Mouse (Mus musculus): ENCODE results near the gene Nup214. TPM values are rescaled to one million over a fixed set of nuclear protein-coding genes. Genes with fewer than 3 reads are reported as not detected.

The Nup214 gene
- polyA plus RNA-seq, 1 experiment from 2014 or later: 53.5 TPM

DNA sequence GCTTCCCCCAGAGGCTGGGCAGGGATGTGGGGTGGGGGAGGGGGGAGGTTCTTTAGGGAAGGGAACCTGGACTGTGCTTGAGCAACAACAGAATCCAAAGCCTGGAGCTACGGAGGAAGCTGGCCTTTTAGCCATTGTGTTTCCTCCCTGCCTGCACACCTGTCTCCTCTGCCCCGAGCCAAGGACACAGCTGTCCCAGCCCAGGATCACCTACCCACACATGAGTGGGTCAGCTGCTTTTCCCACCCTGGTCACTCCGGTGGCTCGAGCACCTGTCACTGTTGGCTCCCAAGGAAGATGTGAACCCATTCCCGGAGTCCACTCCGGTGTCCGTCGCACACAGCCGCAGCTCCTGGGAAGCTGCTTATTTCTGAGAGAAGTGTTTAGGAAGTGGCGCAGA lies 17.0 kb upstream of the Nup214 start:
- no peak overlapping the region for H3K4me2 ChIP-seq (replicated peaks)
- H3K9ac ChIP-seq: no peak overlapping the region
- no peaks in the 10 kb centered on the region for H3K9me3 ChIP-seq (ENCODE audit: control insufficient read depth, low read length)
- DNase-seq (ENCODE audit: low spot score) (no peak), ATAC-seq (ENCODE audit: low FRiP score) (no peak)
- H3K4me3 ChIP-seq (replicated peaks; ENCODE audit: low read length): no peak overlapping the region
- H3K27ac ChIP-seq: no peak overlapping the region
- no peaks in the 10 kb centered on the region; the same call in 1 of the 2 replicates for H3K36me3 ChIP-seq (replicated peaks; ENCODE audit: control insufficient read depth, insufficient read depth)
- H3K27me3 ChIP-seq (ENCODE audit: control insufficient read depth, insufficient read depth, low read length): no peaks in the 10 kb centered on the region
- peaks cover 11% of the 10 kb centered on the region; the same call in 1 of the 2 replicates for H3K4me1 ChIP-seq (replicated peaks; ENCODE audit: control insufficient read depth, insufficient read depth, low read length)
- 95% methylated on average over 10 of the region's 10 CpGs for WGBS

DNA sequence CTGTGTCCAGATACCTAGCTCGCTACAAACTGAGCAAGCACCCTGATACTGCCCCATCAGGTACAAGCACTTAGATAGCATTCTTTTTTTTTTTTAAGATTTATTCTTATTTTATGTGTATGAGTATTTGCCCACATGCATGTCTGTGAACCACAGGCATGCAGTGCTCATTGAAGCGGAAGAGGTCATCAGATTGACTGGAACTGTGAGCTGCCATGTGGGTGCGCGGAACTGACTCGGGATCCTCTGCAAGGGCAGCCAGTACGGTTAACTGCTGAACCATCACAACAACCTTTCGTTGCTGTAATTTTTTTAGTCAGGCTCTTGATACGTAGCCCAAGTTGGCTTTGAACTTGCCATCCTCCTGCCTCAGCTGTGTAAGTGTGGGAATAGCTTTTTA lies 13.2 kb upstream of the Nup214 start:
- Histone ChIP-seq H3K9me3 (ENCODE audit: control insufficient read depth, low read length) (no peaks in the 10 kb centered on the region), H3K27me3 (ENCODE audit: control insufficient read depth, insufficient read depth, low read length) (no peaks in the 10 kb centered on the region), H3K27ac (peak overlapping the region; percentile 80; the same call in 1 of the 2 replicates), H3K4me3 (replicated peaks; ENCODE audit: low read length) (no peak overlapping the region), H3K4me2 (replicated peaks) (no peak overlapping the region), H3K36me3 (replicated peaks; ENCODE audit: control insufficient read depth, insufficient read depth) (no peaks in the 10 kb centered on the region; the same call in 1 of the 2 replicates), H3K9ac (no peak overlapping the region), H3K4me1 (replicated peaks; ENCODE audit: control insufficient read depth, insufficient read depth, low read length) (peaks cover 14% of the 10 kb centered on the region; the same call in 1 of the 2 replicates)
- ATAC-seq (ENCODE audit: low FRiP score) (no peak), DNase-seq (ENCODE audit: low spot score) (no peak)
- WGBS: 91% methylated on average over 8 of the region's 8 CpGs

DNA sequence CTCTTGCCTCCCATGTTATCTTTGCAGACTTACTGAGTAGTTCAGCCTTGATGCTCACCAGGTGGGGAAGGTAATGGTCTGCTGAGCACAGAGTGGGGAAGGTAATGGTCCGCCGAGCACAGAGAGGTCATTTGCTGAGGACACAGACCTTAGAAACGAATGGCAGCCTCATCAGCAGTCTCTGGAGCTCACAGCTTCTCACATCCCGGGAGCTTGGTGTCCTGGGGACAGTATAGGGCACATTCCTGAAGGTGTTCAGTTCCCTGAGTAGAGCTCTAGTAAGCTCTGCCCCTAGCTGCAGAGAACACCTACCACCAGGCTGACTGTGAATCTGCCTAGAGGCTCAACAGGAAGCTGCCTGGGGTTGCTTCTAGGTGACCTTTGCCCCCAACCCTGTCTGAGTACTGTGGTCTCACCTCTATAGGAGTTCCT lies 12.4 kb upstream of the Nup214 start:
- H3K4me1 ChIP-seq (replicated peaks; ENCODE audit: control insufficient read depth, insufficient read depth, low read length): peaks cover 14% of the 10 kb centered on the region; the same call in 1 of the 2 replicates
- H3K9me3 ChIP-seq (ENCODE audit: control insufficient read depth, low read length): no peaks in the 10 kb centered on the region
- no peaks in the 10 kb centered on the region for H3K27me3 ChIP-seq (ENCODE audit: control insufficient read depth, insufficient read depth, low read length)
- DNase-seq (ENCODE audit: low spot score) (no peak), ATAC-seq (ENCODE audit: low FRiP score) (no peak)
- peak overlapping the region; percentile 80 for H3K27ac ChIP-seq
- H3K4me3 ChIP-seq (replicated peaks; ENCODE audit: low read length): no peak overlapping the region
- no peaks in the 10 kb centered on the region; the same call in 1 of the 2 replicates for H3K36me3 ChIP-seq (replicated peaks; ENCODE audit: control insufficient read depth, insufficient read depth)
- 0 out of 2 replicates have a peak overlapping the region, but pooled peaks have one; percentile 24 for H3K9ac ChIP-seq
- H3K4me2 ChIP-seq (replicated peaks): no peak overlapping the region
- 59% methylated on average over 4 of the region's 4 CpGs for WGBS

DNA sequence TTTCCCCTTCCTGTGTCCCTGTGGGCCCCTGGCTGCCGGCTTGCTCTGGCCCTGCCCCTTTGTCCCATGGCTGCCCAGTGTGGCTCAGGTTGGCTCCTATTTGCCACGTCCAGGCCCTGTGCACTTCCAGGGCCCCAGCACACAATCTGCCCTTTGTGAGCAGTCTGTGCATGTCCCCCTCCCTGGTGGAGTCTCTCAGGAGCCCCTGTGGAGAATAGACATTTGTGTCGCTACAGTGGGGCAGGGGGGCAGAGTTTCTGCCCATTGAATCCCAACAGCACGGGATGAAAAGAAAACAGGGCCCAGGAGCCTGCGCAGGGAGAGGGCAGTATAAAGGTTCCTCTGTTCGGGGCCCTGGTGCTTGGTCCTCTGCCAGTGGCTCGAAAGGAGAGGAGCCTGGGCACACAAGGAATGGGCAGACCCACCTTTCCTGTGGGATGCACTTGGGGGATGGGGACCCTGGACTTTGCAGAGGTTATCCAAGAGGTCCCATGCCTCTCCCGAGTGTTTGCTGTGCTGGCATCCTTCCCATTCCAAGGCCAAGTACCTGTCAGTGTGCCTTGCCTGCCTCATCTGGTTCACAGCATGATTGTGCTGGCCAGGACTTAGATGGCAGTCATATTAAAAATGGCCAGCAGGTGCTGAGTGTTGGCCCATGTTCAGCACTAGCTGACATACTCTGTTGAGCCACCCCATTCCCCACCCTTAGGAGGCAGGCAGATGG lies 11.6 kb upstream of the Nup214 start:
- Histone ChIP-seq H3K4me3 (replicated peaks; ENCODE audit: low read length) (no peak overlapping the region), H3K27me3 (ENCODE audit: control insufficient read depth, insufficient read depth, low read length) (no peaks in the 10 kb centered on the region), H3K27ac (peak overlapping the region; percentile 80), H3K36me3 (replicated peaks; ENCODE audit: control insufficient read depth, insufficient read depth) (peaks cover 5% of the 10 kb centered on the region; the same call in 1 of the 2 replicates), H3K4me1 (replicated peaks; ENCODE audit: control insufficient read depth, insufficient read depth, low read length) (peaks cover 14% of the 10 kb centered on the region; the same call in 1 of the 2 replicates), H3K9me3 (ENCODE audit: control insufficient read depth, low read length) (no peaks in the 10 kb centered on the region), H3K9ac (0 out of 2 replicates have a peak overlapping the region, but pooled peaks have one; percentile 24), H3K4me2 (replicated peaks) (peak overlapping the region; percentile 10; the same call in 1 of the 2 replicates)
- ATAC-seq (ENCODE audit: low FRiP score) (peak; percentile 92), DNase-seq (ENCODE audit: low spot score) (peak; percentile 59)
- 37% methylated on average over 8 of the region's 8 CpGs for WGBS

DNA sequence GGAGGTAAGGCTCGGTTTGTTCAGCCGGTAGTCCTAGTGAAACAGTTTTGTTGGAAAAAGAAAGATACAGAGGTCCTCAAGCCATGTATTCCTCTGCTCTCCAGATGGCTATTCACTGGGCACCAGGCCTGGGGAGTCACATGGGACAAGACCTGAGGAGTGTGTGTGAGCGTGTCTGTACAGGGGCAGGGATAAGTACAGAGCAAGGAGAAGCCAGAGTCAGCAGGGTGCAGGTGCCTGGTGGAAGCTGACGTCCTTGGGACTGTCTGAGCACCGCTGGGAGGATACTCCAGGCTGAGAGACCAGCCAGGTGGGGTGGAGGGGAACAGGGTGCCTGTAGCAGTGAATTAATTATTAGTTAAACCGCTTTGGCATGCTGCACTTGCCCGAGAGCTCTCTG lies 10.7 kb upstream of the Nup214 start:
- Histone ChIP-seq H3K36me3 (replicated peaks; ENCODE audit: control insufficient read depth, insufficient read depth) (peaks cover 5% of the 10 kb centered on the region; the same call in 1 of the 2 replicates), H3K9me3 (ENCODE audit: control insufficient read depth, low read length) (no peaks in the 10 kb centered on the region), H3K9ac (no peak overlapping the region), H3K4me2 (replicated peaks) (no peak overlapping the region), H3K27ac (peak overlapping the region; percentile 79), H3K4me3 (replicated peaks; ENCODE audit: low read length) (no peak overlapping the region), H3K4me1 (replicated peaks; ENCODE audit: control insufficient read depth, insufficient read depth, low read length) (peaks cover 14% of the 10 kb centered on the region; the same call in 1 of the 2 replicates), H3K27me3 (ENCODE audit: control insufficient read depth, insufficient read depth, low read length) (no peaks in the 10 kb centered on the region)
- DNase-seq (ENCODE audit: low spot score): no peak
- no peak for ATAC-seq (ENCODE audit: low FRiP score)
- 66% methylated on average over 7 of the region's 7 CpGs for WGBS

DNA sequence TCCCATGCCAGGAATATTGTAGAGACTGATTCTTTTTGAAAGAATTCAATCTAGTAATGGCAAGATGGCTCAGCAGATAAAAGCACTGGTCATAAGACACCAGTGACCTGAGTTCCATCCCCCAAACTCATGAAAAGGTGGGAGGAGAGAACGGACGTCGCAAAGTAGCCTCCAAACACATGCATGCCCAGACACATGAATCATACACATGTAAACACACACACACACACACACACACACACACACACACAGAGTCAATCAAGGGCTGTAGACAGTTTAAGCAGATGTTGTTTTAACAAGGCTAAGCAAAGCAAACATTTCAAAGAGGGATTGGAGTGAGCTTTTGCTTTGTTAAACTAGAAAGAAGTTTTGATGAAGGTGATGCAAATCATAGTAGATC lies 10.0 kb upstream of the Nup214 start:
- no peak for ATAC-seq (ENCODE audit: low FRiP score)
- WGBS: 87% methylated on average over 3 of the region's 3 CpGs

DNA sequence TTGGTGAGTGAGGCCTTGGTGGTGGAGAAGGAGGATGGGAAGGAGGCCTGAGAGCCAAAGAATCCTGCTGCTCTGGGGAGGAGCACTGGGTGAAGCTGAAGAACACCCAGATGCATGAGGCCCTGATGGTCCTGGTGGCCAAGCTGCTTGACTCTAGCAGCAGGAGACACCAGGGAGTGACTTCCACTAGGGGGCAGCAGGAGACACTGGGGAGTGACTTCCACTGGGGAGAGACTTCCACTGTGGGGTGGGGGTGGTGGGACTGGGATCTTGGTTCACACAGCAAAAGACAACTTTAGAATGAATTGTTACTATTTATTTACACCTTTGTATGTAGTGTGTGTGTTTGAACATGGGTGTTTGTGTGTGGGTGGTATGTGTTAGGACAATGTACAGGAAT lies 9.1 kb upstream of the Nup214 start:
- DNase-seq (ENCODE audit: low spot score): no peak
- peaks cover 14% of the 10 kb centered on the region; the same call in 1 of the 2 replicates for H3K4me1 ChIP-seq (replicated peaks; ENCODE audit: control insufficient read depth, insufficient read depth, low read length)
- H3K36me3 ChIP-seq (replicated peaks; ENCODE audit: control insufficient read depth, insufficient read depth): 0 out of 2 replicates have a peak, but pooled peaks cover 5% of the 10 kb centered on the region
- H3K27ac ChIP-seq: no peak overlapping the region
- no peak overlapping the region for H3K9ac ChIP-seq
- no peaks in the 10 kb centered on the region for H3K9me3 ChIP-seq (ENCODE audit: control insufficient read depth, low read length)
- ATAC-seq (ENCODE audit: low FRiP score): no peak
- no peak overlapping the region for H3K4me2 ChIP-seq (replicated peaks)
- no peak overlapping the region for H3K4me3 ChIP-seq (replicated peaks; ENCODE audit: low read length)
- H3K27me3 ChIP-seq (ENCODE audit: control insufficient read depth, insufficient read depth, low read length): no peaks in the 10 kb centered on the region

More for the DNA sequence above, 10.0 kb upstream of the Nup214 start:
- no peaks in the 10 kb centered on the region for H3K9me3 ChIP-seq (ENCODE audit: control insufficient read depth, low read length)
- H3K27ac ChIP-seq: no peak overlapping the region
- no peak overlapping the region for H3K4me3 ChIP-seq (replicated peaks; ENCODE audit: low read length)
- peaks cover 14% of the 10 kb centered on the region; the same call in 1 of the 2 replicates for H3K4me1 ChIP-seq (replicated peaks; ENCODE audit: control insufficient read depth, insufficient read depth, low read length)
- H3K27me3 ChIP-seq (ENCODE audit: control insufficient read depth, insufficient read depth, low read length): no peaks in the 10 kb centered on the region
- H3K36me3 ChIP-seq (replicated peaks; ENCODE audit: control insufficient read depth, insufficient read depth): 0 out of 2 replicates have a peak, but pooled peaks cover 5% of the 10 kb centered on the region
- no peak overlapping the region for H3K9ac ChIP-seq
- no peak for DNase-seq (ENCODE audit: low spot score)
- no peak overlapping the region for H3K4me2 ChIP-seq (replicated peaks)

DNA sequence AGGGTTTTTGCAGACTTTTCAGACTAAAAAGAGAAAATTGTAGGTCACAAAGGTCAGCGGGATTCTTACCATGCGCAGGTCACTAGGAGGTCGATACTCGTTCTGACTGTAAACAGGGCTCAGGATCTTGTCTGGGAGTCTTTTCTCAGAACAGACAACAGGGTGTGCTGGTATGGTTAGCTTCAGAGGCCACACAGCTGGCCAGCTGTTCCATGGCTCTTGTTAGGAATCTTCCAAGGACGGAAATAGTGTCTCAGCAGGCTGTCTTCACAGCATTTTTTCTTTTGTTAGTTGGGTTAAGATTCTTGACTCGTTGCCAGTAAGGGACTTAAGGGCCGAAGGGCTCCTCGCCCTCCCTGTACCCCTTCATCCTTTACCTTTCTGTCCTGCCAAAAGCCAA lies 7.4 kb upstream of the Nup214 start:
- no peak overlapping the region for H3K27ac ChIP-seq
- DNase-seq (ENCODE audit: low spot score) (no peak), ATAC-seq (ENCODE audit: low FRiP score) (no peak)
- H3K27me3 ChIP-seq (ENCODE audit: control insufficient read depth, insufficient read depth, low read length): no peaks in the 10 kb centered on the region
- H3K4me3 ChIP-seq (replicated peaks; ENCODE audit: low read length): no peak overlapping the region
- H3K4me2 ChIP-seq (replicated peaks): no peak overlapping the region
- H3K4me1 ChIP-seq (replicated peaks; ENCODE audit: control insufficient read depth, insufficient read depth, low read length): peaks cover 8% of the 10 kb centered on the region; the same call in 1 of the 2 replicates
- H3K9ac ChIP-seq: no peak overlapping the region
- no peaks in the 10 kb centered on the region for H3K9me3 ChIP-seq (ENCODE audit: control insufficient read depth, low read length)
- H3K36me3 ChIP-seq (replicated peaks; ENCODE audit: control insufficient read depth, insufficient read depth): peaks cover 11% of the 10 kb centered on the region; the same call in 1 of the 2 replicates
- 79% methylated on average over 8 of the region's 8 CpGs for WGBS

DNA sequence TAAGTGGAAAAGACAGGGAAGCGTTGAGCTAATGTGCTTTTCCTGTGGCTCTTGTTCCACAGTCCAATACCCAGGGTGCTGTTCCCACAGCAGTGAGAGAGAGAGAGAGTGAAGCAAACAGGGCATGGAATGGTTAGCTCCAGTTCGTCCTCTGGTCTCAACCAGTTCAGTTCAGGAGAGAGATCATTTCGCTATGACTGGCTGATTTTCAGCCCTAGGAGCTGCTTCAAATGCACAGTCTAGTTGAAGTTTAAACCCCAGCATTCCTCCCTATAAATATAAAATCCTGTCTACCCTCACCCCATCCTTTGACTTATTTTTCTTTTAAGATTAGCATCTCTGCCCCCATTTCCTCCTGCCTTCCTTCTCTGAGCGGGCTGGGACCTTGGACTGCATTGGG lies 1.6 kb upstream of the Nup214 start:
- H3K27ac ChIP-seq: no peak overlapping the region
- H3K9ac ChIP-seq: no peak overlapping the region
- no peaks in the 10 kb centered on the region for H3K27me3 ChIP-seq (ENCODE audit: control insufficient read depth, insufficient read depth, low read length)
- H3K9me3 ChIP-seq (ENCODE audit: control insufficient read depth, low read length): no peaks in the 10 kb centered on the region
- ATAC-seq (ENCODE audit: low FRiP score): no peak
- H3K4me1 ChIP-seq (replicated peaks; ENCODE audit: control insufficient read depth, insufficient read depth, low read length): peaks cover 12% of the 10 kb centered on the region
- H3K4me2 ChIP-seq (replicated peaks): no peak overlapping the region
- H3K36me3 ChIP-seq (replicated peaks; ENCODE audit: control insufficient read depth, insufficient read depth): peaks cover 26% of the 10 kb centered on the region
- no peak for DNase-seq (ENCODE audit: low spot score)
- no peak overlapping the region for H3K4me3 ChIP-seq (replicated peaks; ENCODE audit: low read length)
- WGBS: 85% methylated on average over 4 of the region's 4 CpGs

Measured in hindbrain, embryonic 14.5 days (tissue).